Mouse (Mus musculus) testis, postnatal 14 days (tissue): ENCODE data around the gene Gm20388.

Experiments
- DNase-seq: peaks from one replicate; pipeline ENCODE4 v3.0.0; 2021; ENCODE audit warnings: low spot score

Gm20388 gene

DNA sequence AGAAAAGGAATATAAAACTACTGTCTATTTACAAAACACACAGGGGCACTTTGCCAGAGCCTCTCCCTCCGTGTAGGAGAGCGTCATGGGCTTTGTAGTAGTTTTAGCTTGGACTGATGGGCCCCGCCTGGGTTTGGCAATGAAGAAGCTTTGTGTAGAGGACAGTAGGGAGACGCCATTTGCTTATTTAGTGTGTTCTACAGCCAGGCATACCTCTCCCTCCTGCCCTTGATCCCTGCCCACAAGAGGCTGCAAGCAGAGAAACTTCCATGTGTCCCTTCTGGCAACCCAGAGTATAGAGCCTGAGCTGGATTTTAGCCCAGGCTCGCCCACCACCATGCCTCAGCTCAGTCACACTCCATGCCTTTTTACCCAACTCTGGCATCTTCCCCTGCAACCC lies 4271.1 kb downstream of the Gm20388 start:
- no peak for DNase-seq

DNA sequence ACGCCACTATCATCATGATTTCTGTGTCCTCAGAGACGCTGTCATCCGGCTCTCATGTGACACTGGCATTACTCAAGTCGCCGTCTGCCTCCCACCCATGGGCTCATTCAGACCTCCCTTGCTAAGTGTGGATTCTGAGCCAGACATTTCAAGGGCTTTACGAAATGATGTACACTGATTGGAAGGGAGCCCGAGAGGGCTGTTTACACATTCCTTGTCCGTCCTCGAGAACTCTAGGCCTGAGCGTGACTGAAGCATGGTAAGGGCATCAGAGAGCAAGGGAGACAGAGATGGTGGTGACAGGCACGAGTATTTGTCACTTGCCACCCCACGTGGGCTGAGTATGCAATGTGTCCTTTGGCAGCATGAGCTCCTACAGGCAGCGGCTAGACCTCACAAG lies 4271.6 kb downstream of the Gm20388 start:
- no peak for DNase-seq

DNA sequence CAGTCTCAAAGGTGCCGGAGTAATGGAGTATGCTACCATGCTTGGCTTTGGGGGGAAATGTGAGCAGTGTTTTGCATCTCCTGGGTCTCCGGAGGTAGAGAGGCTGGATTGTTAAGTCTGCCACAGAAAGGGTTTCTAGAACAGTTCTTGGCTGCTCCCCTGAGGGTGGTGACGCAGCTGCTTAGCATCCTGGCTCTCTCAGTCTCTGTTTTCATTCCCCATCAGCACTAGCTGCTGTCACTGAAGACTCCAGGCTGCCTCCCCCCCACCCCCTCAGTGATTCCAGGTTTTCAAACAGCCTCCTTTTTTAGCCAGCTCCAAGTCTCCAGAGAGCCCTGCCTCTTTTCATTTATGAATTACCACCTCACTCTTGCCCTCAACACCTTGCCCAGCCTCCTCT lies 4273.4 kb downstream of the Gm20388 start:
- no peak for DNase-seq

DNA sequence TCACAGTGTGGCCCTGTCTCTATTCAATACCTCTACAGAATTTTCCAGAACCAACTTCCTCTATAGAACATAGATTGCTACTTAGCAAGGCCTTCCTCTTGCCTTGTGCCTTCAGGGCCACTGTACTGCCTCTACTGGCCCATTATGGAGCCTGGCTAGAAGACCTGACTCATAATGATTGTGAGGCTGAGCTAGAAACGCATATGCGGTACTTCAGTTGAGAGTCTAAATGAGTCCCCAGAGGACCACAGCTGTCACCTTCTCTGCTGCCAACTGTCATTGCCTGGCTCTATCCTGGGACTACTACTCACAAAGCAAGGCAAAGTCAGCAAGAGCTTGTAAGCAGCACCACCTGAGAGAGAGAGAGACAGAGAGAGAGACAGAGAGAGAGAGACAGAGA lies 4273.9 kb downstream of the Gm20388 start:
- no peak for DNase-seq

DNA sequence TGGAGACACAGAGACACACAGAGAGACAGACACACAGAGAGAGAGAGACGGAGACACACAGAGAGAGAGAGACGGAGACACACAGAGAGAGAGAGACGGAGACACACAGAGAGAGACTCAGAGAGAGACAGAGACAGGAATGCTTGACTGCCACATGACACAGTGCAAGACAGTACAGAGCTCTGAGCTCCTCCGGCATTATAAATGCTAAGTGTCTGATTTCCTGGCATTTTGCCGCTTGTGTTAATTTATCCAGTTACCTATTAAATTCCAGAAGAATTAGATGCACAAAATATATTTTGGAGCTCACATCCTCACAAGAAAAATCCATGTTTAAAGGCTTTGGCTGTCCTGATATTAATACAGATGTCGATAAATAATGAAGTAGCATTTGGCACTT lies 4274.4 kb downstream of the Gm20388 start:
- no peak for DNase-seq

- DNase-seq: no peak
These were observed 4279.7 kb downstream of the Gm20388 start for GRCm38 (mm10) chr8:124190388-124190787.

- DNase-seq: no peak
These were observed 4281.6 kb downstream of the Gm20388 start for GRCm38 (mm10) chr8:124192242-124192641.

DNA sequence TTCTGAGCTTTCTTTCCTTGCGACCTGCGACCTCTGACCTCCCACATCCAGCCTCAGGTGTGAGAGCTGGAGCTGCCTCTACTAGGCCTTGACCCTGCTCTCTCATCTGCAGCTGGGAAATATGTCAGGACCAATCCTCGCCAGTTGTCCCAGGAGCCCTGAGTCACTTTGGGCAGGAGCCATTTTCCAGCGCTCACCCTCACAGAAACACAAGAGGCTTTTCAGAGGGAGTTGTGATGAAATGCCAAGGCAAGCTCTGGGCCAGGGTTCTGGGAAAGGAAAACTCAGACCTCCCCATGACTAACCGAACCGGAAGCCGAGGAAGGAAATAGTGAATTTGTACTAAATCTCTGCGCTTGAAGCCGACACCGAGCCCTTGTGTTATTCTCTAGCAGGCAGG lies 4282.3 kb downstream of the Gm20388 start:
- no peak for DNase-seq

- DNase-seq: no peak
These were observed 4283.4 kb downstream of the Gm20388 start for GRCm38 (mm10) chr8:124193992-124194391.

GRCm38 (mm10) chr8:124196195-124196594 lies 4285.6 kb downstream of the Gm20388 start:
- no peak for DNase-seq

GRCm38 (mm10) chr8:124196797-124197196 lies 4286.2 kb downstream of the Gm20388 start:
- peak; percentile 52 for DNase-seq

- DNase-seq: no peak
These were observed 4287.6 kb downstream of the Gm20388 start for GRCm38 (mm10) chr8:124198230-124198629.

DNA sequence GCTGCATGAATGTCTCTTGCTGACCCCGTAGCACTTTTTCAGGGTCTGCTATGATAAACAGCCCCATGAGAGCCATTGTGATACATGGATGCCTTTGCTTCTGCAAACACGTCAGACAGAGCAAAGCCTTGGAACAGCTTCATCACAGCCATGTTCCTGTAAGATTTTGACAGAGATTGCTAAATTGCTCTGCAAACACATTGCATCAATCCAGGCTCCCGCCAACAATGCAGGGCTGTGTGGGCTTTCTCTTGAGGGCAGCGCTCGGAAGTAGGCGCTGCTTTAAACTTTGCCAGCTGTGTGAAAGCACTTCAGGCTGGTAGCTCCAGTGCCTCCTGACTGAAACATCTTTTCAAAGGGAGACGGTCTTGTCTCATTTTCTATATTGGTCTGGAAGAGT lies 4289.8 kb downstream of the Gm20388 start:
- DNase-seq: no peak

- no peak for DNase-seq
These were observed 4291.1 kb downstream of the Gm20388 start for GRCm38 (mm10) chr8:124201706-124202105.

GRCm38 (mm10) chr8:124202895-124203294 lies 4292.3 kb downstream of the Gm20388 start:
- no peak for DNase-seq

DNA sequence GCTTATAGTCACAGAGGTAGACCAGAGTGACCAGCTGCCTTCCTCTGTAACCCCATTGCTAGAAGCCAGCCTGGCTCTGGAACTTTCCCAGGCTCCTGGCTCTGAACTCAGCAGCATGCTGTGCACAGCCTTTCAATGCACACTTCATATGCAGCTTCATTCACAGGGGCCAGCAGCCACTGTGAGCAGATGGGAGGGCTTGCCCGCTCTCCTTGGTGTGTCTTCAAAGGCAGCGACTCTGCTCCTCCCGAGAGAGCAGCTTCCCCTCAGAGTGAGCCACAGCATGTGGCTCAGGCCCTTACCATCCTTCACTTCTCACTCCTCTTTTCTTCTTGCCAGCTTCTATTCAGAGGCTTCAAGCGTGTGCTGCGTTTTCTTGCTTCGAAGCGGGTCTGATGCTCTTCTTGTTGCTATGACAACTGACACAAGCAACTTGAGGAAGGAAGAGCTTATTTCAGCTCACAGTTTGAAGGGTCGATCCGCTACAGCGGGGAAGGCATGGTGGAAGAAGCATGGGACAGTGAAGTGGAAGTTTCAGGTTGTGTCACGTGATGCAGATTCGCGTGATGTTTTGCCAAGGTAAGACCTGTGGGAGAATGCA lies 4293.5 kb downstream of the Gm20388 start:
- no peak for DNase-seq

DNA sequence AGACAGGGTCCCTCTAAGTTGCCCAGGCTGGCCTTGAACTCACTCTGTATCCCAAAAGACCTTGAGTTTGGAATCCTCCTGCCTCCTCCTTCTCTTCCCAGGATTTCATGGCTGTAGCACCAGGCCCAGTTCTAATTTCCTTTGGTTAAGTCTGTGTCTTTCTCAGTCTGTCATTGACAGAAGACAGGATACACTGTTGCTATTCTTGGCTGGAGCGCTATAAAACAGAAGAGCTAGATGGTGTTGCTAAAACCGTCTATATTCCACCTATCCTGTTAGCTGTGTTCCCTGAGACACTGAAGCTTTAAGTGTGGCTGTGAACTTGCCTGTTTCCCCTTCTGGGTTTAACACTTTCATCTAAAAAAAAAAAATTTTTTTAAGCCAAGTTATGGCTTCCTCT lies 4301.5 kb downstream of the Gm20388 start:
- no peak for DNase-seq

GRCm38 (mm10) chr8:124216951-124217350 lies 4306.3 kb downstream of the Gm20388 start:
- DNase-seq: no peak

DNA sequence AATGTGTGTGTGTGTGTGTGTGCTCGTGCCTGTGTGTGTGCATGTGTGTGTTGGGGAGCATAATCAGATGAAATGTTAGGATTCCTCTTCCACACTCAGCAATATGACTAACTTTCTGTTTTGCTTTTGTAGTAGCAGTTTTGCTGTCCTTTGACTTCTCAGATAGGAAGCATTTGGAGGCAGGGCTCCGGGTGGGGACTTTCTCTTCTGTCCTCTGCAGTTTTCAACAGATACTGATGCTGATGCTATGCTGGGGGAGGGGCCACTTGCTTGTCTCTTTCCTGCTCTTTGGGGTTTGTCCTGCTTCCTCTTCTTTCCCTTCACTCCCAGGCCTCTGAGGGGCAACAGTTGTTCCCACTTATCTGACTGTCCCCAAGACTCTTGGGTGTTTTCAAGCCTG lies 4319.2 kb downstream of the Gm20388 start:
- no peak for DNase-seq

DNA sequence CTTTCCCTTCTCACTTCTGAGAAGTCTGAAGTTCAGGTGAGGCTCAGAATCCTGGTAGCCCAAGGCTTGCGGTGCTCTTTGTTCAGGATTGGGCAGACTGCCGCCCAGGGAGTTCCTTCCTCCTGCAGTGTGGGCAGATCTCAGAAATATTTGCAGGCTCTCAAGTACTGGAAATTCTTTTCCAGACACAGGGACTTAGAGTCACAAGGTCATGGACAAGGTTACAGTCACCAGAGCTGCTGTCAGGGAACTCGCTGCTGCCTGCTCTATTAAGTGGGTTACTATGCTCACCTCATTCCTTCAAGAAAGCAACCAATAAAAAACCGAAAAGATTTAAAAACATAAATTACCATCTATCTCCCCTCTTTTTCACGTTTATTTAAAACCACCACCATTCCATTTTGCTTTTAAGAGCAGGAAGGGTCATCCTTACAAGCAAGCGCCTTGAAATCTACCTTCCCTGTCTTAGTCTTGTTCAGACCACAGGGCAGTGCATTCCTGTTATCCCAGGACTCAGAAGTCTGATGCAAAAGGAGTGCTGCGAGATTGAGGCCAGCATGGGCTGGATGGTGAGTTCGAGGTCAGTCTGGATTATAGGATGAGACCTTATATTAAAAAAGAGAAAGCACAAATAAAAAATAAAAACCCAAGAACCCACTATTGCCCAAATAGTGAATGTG lies 4320.0 kb downstream of the Gm20388 start:
- no peak for DNase-seq

GRCm38 (mm10) chr8:124231176-124231484 lies 4320.5 kb downstream of the Gm20388 start, which contains the start of gene Galnt2:
Galnt2 (plus strand) TSS chr8:124231391.
- DNase-seq: peak; percentile 82

- DNase-seq: peak; percentile 15
These were observed 4321.0 kb downstream of the Gm20388 start for GRCm38 (mm10) chr8:124231485-124232279.

- DNase-seq: no peak
These were observed 4321.6 kb downstream of the Gm20388 start for GRCm38 (mm10) chr8:124232280-124232600.
